Mouse (Mus musculus): ENCODE results near the gene 4921536K21Rik.

- TF ChIP-seq POLR2A (IDR thresholded peaks at IDR 0.05; ENCODE audit: low read depth, low read length), result no peak
- no peak for TF ChIP-seq CTCF (IDR thresholded peaks at IDR 0.05; ENCODE audit: borderline replicate concordance, insufficient read depth, low read length)
Observed at GRCm38 (mm10) chr11:3849469-3850314, 45.2 kb downstream of the 4921536K21Rik start.

All from embryonic fibroblast, embryonic 13.5 days (primary cell).